Mouse (Mus musculus) thymus, adult 2 months (tissue): Measurements from ENCODE around the gene Orm3. TPM values are rescaled to one million over a fixed set of nuclear protein-coding genes. Genes with fewer than 3 reads are reported as not detected.
A peak's percentile ranks its signal among the peaks of the same experiment; 100 is the strongest.

Experiments
- DNase-seq: peaks from one replicate; pipeline ENCODE4 v3.0.0; 2021
- H3K27ac ChIP-seq: fragments of 200-500 bp; 2 replicates; pipeline ENCODE4 v1.5.1; 2012; ENCODE audit warnings: low read length, control low read depth; ENCODE audit not compliant: control insufficient read depth, insufficient read depth
- H3K27me3 ChIP-seq: fragments of 200-500 bp; 2 replicates; pipeline ENCODE4 v1.6.1; 2012; ENCODE audit warnings: mild to moderate bottlenecking, low read length, moderate library complexity, mixed read lengths; ENCODE audit not compliant: control insufficient read depth, insufficient read depth
- H3K36me3 ChIP-seq: fragments of 200-500 bp; 2 replicates; pipeline ENCODE4 v1.6.1; 2012; ENCODE audit warnings: mild to moderate bottlenecking, low read length, moderate library complexity; ENCODE audit not compliant: control insufficient read depth, insufficient read depth
- H3K4me1 ChIP-seq: fragments of 200-500 bp; replicated peaks from 2 replicates; pipeline ENCODE4 v1.6.1; 2012; ENCODE audit warnings: low read length; ENCODE audit not compliant: control insufficient read depth, insufficient read depth
- H3K4me3 ChIP-seq: fragments of 200-500 bp; 2 replicates; pipeline ENCODE4 v1.5.1; 2012; ENCODE audit warnings: mild to moderate bottlenecking, low read length, control low read depth, moderate library complexity; ENCODE audit not compliant: control insufficient read depth, insufficient read depth
- CTCF ChIP-seq: fragments of 200-500 bp; IDR thresholded peaks from 2 replicates; pipeline ENCODE4 v1.5.1; 2012; ENCODE audit warnings: mild to moderate bottlenecking, control low read depth, low read length, moderate library complexity, borderline replicate concordance; ENCODE audit not compliant: control insufficient read depth, poor library complexity, insufficient read depth; ENCODE audit errors: extremely low read depth
- POLR2A ChIP-seq: fragments of 200-500 bp; IDR thresholded peaks from 2 replicates; pipeline ENCODE4 v1.6.1; 2012; ENCODE audit warnings: mild to moderate bottlenecking, low read length, control low read depth, moderate library complexity; ENCODE audit not compliant: control insufficient read depth, poor library complexity, insufficient read depth; ENCODE audit errors: extremely low read depth
- WGBS: fragments of 180-500 bp; shearing (Covaris S2); methylation state at CpG from one replicate; pipeline ENCODE4 v1.1.7; 2018; 5-methylcytosine and 5-hydroxymethylcytosine counted together
- polyA plus RNA-seq: library from polyadenylated mRNA; depleted of rRNA; stranded (reverse); fragments of >200 nt; gene quantifications from 2 replicates; pipeline ENCODE4 v1.2.3, GENCODE M21; 2012

Gene Orm3
- polyA plus RNA-seq, 1 experiment: 0.28 TPM

DNA sequence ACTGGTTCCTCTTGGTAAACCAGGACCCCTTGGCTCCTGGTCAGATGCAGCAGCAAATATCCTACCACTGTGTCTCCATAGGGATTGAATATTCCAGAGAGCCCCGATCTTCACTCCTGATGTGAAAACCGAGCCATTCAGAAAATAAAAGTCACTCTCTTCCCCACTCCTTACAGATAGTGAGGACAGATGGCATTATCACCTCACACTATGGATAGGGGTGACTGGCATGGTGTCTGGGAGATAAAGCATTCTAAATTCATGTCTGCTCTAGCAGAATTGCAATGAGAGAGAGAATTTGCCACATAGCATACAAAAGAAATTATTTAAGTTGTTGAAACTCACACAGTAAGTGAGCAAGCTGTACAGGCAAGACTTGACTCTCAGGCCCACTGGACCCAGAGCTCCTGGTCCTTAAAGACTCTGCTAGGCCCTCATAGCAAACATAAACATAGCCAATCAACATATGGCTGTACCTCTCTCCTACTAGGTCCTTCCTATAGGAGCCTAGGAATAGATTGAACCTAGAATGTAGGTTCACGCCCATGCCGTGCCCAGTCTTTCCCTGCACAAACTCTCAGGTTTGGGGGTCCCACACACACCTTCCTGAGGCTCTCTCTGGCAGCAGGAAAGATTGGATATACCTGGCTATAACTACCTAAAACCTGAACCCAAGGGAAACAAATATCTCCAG is 26.9 kb downstream of the Orm3 start:
- 97% methylated on average over 4 of the region's 4 CpGs for WGBS
- Histone ChIP-seq H3K36me3 (peaks cover 64% of the 10 kb centered on the region), H3K4me1 (peaks cover 27% of the 10 kb centered on the region), H3K27ac (no peak overlapping the region), H3K4me3 (no peak overlapping the region), H3K27me3 (no peaks in the 10 kb centered on the region)
- no peak for DNase-seq
- TF ChIP-seq CTCF: no peak
- TF ChIP-seq POLR2A: no peak

DNA sequence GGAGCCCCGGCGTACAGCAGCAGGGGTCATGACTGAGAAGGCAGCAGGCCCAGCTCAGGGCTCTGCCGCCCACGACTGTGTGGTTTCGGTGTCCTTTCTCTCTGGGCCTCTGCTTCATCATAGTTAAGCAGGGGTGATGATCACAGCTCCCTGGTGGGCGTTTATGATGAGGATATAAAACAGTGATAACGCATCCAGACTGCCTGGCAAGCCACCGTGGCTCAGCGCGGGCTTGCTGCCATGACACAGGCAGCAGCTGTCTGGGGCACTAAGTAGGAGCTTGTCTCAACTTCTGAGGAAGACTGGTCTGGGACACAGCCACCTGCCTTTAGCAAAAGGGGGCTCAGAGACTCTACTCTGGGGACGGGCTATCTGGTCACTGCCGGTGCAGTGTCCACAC is 27.5 kb downstream of the Orm3 start:
- H3K27me3 ChIP-seq: no peaks in the 10 kb centered on the region
- H3K27ac ChIP-seq: no peak overlapping the region
- peaks cover 33% of the 10 kb centered on the region for H3K4me1 ChIP-seq
- DNase-seq: no peak
- no peak for TF ChIP-seq CTCF
- no peak for TF ChIP-seq POLR2A
- H3K4me3 ChIP-seq: no peak overlapping the region
- H3K36me3 ChIP-seq: peaks cover 57% of the 10 kb centered on the region
- 93% methylated on average over 12 of the region's 12 CpGs for WGBS

DNA sequence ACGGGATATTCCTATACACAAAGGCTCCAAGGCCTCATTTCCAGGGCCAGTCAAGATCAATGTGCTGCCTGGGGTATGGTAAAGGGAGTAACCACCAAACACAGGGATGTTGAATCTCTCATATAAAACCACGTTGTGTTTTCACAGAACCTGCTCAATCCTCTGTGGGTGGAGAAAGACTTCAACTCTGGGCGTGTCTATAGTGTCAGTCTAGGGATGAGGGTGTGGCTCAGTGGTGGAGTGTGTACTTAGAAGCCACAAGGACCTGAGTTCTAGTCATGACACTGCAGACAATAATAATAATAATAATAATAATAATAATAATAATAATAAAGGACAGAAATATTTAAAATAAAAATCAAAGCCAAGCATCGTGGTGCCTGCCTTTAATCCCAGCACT is 28.3 kb downstream of the Orm3 start:
- Histone ChIP-seq H3K27me3 (no peaks in the 10 kb centered on the region), H3K27ac (no peak overlapping the region), H3K4me3 (no peak overlapping the region), H3K4me1 (peaks cover 41% of the 10 kb centered on the region), H3K36me3 (peaks cover 51% of the 10 kb centered on the region)
- DNase-seq: no peak
- TF ChIP-seq CTCF: no peak
- no peak for TF ChIP-seq POLR2A
- 80% methylated on average over 4 of the region's 4 CpGs for WGBS

DNA sequence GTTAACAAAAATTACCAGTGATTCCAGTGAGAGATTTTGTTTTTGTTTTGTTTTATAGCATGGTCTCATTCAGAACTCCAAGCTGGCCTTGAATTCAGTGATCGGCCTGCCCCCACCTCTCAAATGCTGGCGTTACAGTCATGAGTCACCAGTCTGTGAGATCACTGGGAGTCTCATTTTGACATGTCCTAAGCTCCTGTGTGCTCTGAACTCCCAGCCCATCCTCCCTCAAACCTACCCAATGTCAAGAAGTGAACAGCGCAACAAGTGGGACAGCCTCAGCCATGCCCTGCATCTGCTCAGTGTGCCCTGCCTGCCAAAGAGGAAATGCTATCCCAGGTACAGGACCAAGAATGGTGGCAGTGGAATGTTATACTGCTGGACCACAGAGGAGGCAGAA is 29.3 kb downstream of the Orm3 start:
- WGBS: 77% methylated on average over 3 of the region's 3 CpGs
- H3K36me3 ChIP-seq: peaks cover 43% of the 10 kb centered on the region
- no peaks in the 10 kb centered on the region for H3K27me3 ChIP-seq
- H3K4me3 ChIP-seq: no peak overlapping the region
- 0 out of 2 replicates have a peak, but pooled peaks have one; percentile 18 for TF ChIP-seq POLR2A
- TF ChIP-seq CTCF: no peak
- DNase-seq: no peak
- peak overlapping the region; percentile 95 for H3K27ac ChIP-seq
- peaks cover 51% of the 10 kb centered on the region for H3K4me1 ChIP-seq

DNA sequence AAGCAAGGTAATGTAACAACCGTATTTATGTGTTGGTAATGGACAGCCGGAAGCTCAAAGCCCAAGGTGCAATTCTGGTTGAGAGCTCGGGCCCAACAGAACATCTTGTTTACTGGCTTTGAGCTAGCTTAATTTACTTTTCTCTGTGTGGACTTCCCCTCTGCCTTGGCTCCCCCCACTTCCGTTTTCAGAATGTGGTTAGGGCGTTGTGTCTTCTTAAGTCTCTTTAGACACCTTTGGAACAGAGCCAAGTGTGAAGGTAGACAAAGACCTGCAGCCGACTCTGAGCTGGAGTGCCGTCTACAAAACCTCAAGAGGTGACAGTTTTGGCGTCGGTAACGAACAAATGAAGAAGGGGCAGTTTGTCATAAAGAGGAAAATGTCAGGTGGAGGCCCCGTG is 29.8 kb downstream of the Orm3 start:
- Histone ChIP-seq H3K27me3 (no peaks in the 10 kb centered on the region), H3K4me3 (peak overlapping the region; percentile 61), H3K27ac (peak overlapping the region; percentile 95), H3K4me1 (peaks cover 56% of the 10 kb centered on the region), H3K36me3 (peaks cover 43% of the 10 kb centered on the region)
- peak; percentile 84 for DNase-seq
- WGBS: 2% methylated on average over 11 of the region's 11 CpGs
- TF ChIP-seq CTCF (no peak), POLR2A (0 out of 2 replicates have a peak, but pooled peaks have one; percentile 41)

DNA sequence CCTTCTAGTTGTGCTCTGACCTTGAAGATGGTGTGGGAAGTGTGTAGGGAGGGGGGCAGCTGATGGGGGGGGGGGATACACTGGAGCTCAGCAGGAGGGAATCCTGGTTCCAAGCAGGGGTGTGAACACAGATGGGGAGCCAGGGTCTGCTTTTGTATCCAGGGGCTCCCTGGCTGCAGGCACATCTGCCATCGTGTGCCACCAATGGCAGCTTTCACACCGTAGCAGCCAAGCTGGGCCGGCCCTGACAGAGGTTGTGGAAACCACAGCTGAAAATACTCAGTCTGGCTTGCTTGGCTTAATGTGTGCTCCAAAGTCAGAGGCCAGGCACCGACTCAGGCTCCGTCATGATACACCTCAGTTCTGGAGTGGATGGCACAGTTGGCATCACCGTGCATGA is 32.1 kb downstream of the Orm3 start:
- H3K36me3 ChIP-seq: peaks cover 38% of the 10 kb centered on the region
- no peak for TF ChIP-seq CTCF
- no peak for TF ChIP-seq POLR2A
- no peaks in the 10 kb centered on the region for H3K27me3 ChIP-seq
- 54% methylated on average over 6 of the region's 6 CpGs for WGBS
- peaks cover 76% of the 10 kb centered on the region for H3K4me1 ChIP-seq
- H3K4me3 ChIP-seq: no peak overlapping the region
- DNase-seq: no peak
- H3K27ac ChIP-seq: peak overlapping the region; percentile 14; the same call in 1 of the 2 replicates
